Mouse (Mus musculus): ENCODE results near the gene Ifrd2. TPM values are rescaled to one million over a fixed set of nuclear protein-coding genes. Genes with fewer than 3 reads are reported as not detected.

The Ifrd2 gene
- polyA plus RNA-seq, 1 experiment, result 55.4 TPM

GRCm38 (mm10) chr9:107628721-107629410 is 41.4 kb downstream of the Ifrd2 start:
- Histone ChIP-seq H3K27me3 (ENCODE audit: control insufficient read depth, insufficient read depth, low read length) (no peaks in the 10 kb centered on the region), H3K4me3 (ENCODE audit: low read depth, low read length) (peak overlapping the region; percentile 24), H3K4me1 (ENCODE audit: control insufficient read depth, insufficient read depth, insufficient read length, low read length) (peaks cover 59% of the 10 kb centered on the region), H3K36me3 (ENCODE audit: control insufficient read depth, insufficient read depth, low read length) (peaks cover 4% of the 10 kb centered on the region), H3K27ac (ENCODE audit: insufficient read depth, low read depth, low read length) (peak overlapping the region; percentile 54)
- no peak for TF ChIP-seq POLR2A (IDR thresholded peaks at IDR 0.05; ENCODE audit: low read depth, low read length)
- no peak for TF ChIP-seq CTCF (IDR thresholded peaks at IDR 0.05; ENCODE audit: extremely low read depth, insufficient read length, insufficient replicate concordance, low read depth, low read length)
- 66% methylated on average over 14 of the region's 15 CpGs for WGBS

GRCm38 (mm10) chr9:107629411-107629730 is 41.9 kb downstream of the Ifrd2 start:
- Histone ChIP-seq H3K4me3 (ENCODE audit: low read depth, low read length) (peak overlapping the region; percentile 24; the same call in 1 of the 2 replicates), H3K36me3 (ENCODE audit: control insufficient read depth, insufficient read depth, low read length) (peaks cover 4% of the 10 kb centered on the region), H3K27ac (ENCODE audit: insufficient read depth, low read depth, low read length) (peak overlapping the region; percentile 54), H3K27me3 (ENCODE audit: control insufficient read depth, insufficient read depth, low read length) (no peaks in the 10 kb centered on the region), H3K4me1 (ENCODE audit: control insufficient read depth, insufficient read depth, insufficient read length, low read length) (peaks cover 55% of the 10 kb centered on the region)
- TF ChIP-seq CTCF (IDR thresholded peaks at IDR 0.05; ENCODE audit: extremely low read depth, insufficient read length, insufficient replicate concordance, low read depth, low read length) (no peak), POLR2A (IDR thresholded peaks at IDR 0.05; ENCODE audit: low read depth, low read length) (no peak)
- WGBS, result 26% methylated on average over 4 of the region's 4 CpGs

GRCm38 (mm10) chr9:107629901-107630425 is 42.5 kb downstream of the Ifrd2 start:
- TF ChIP-seq CTCF (IDR thresholded peaks at IDR 0.05; ENCODE audit: extremely low read depth, insufficient read length, insufficient replicate concordance, low read depth, low read length) (no peak), POLR2A (IDR thresholded peaks at IDR 0.05; ENCODE audit: low read depth, low read length) (no peak)
- Histone ChIP-seq H3K27me3 (ENCODE audit: control insufficient read depth, insufficient read depth, low read length) (no peaks in the 10 kb centered on the region), H3K36me3 (ENCODE audit: control insufficient read depth, insufficient read depth, low read length) (peaks cover 4% of the 10 kb centered on the region), H3K4me3 (ENCODE audit: low read depth, low read length) (peak overlapping the region; percentile 16), H3K27ac (ENCODE audit: insufficient read depth, low read depth, low read length) (peak overlapping the region; percentile 29; the same call in 1 of the 2 replicates), H3K4me1 (ENCODE audit: control insufficient read depth, insufficient read depth, insufficient read length, low read length) (peaks cover 50% of the 10 kb centered on the region)
- WGBS, result 23% methylated on average over 14 of the region's 14 CpGs

- no peak overlapping the region for H3K27ac ChIP-seq (ENCODE audit: insufficient read depth, low read depth, low read length)
These were observed 43.1 kb downstream of the Ifrd2 start for GRCm38 (mm10) chr9:107630576-107630975.

GRCm38 (mm10) chr9:107631311-107631826 is 43.9 kb downstream of the Ifrd2 start:
- Histone ChIP-seq H3K36me3 (ENCODE audit: control insufficient read depth, insufficient read depth, low read length) (0 out of 2 replicates have a peak, but pooled peaks cover 2% of the 10 kb centered on the region), H3K4me1 (ENCODE audit: control insufficient read depth, insufficient read depth, insufficient read length, low read length) (peaks cover 48% of the 10 kb centered on the region), H3K27ac (ENCODE audit: insufficient read depth, low read depth, low read length) (no peak overlapping the region), H3K27me3 (ENCODE audit: control insufficient read depth, insufficient read depth, low read length) (no peaks in the 10 kb centered on the region), H3K4me3 (ENCODE audit: low read depth, low read length) (no peak overlapping the region)
- WGBS, result 81% methylated on average over 9 of the region's 9 CpGs
- no peak for TF ChIP-seq POLR2A (IDR thresholded peaks at IDR 0.05; ENCODE audit: low read depth, low read length)
- TF ChIP-seq CTCF (IDR thresholded peaks at IDR 0.05; ENCODE audit: extremely low read depth, insufficient read length, insufficient replicate concordance, low read depth, low read length), result no peak

More at GRCm38 (mm10) chr9:107630576-107630975, 43.1 kb downstream of the Ifrd2 start:
- peaks cover 2% of the 10 kb centered on the region; the same call in 1 of the 2 replicates for H3K36me3 ChIP-seq (ENCODE audit: control insufficient read depth, insufficient read depth, low read length)
- no peaks in the 10 kb centered on the region for H3K27me3 ChIP-seq (ENCODE audit: control insufficient read depth, insufficient read depth, low read length)
- TF ChIP-seq POLR2A (IDR thresholded peaks at IDR 0.05; ENCODE audit: low read depth, low read length), result no peak
- TF ChIP-seq CTCF (IDR thresholded peaks at IDR 0.05; ENCODE audit: extremely low read depth, insufficient read length, insufficient replicate concordance, low read depth, low read length), result no peak
- WGBS, result 59% methylated on average over 4 of the region's 4 CpGs
- no peak overlapping the region for H3K4me3 ChIP-seq (ENCODE audit: low read depth, low read length)
- H3K4me1 ChIP-seq (ENCODE audit: control insufficient read depth, insufficient read depth, insufficient read length, low read length), result peaks cover 47% of the 10 kb centered on the region

GRCm38 (mm10) chr9:107631861-107632260 is 44.4 kb downstream of the Ifrd2 start:
- Histone ChIP-seq H3K4me3 (ENCODE audit: low read depth, low read length) (no peak overlapping the region), H3K4me1 (ENCODE audit: control insufficient read depth, insufficient read depth, insufficient read length, low read length) (peaks cover 43% of the 10 kb centered on the region), H3K36me3 (ENCODE audit: control insufficient read depth, insufficient read depth, low read length) (0 out of 2 replicates have a peak, but pooled peaks cover 2% of the 10 kb centered on the region), H3K27ac (ENCODE audit: insufficient read depth, low read depth, low read length) (no peak overlapping the region), H3K27me3 (ENCODE audit: control insufficient read depth, insufficient read depth, low read length) (no peaks in the 10 kb centered on the region)
- TF ChIP-seq POLR2A (IDR thresholded peaks at IDR 0.05; ENCODE audit: low read depth, low read length), result no peak
- no peak for TF ChIP-seq CTCF (IDR thresholded peaks at IDR 0.05; ENCODE audit: extremely low read depth, insufficient read length, insufficient replicate concordance, low read depth, low read length)
- 93% methylated on average over 8 of the region's 8 CpGs for WGBS

- peak overlapping the region; percentile 72 for H3K27ac ChIP-seq (ENCODE audit: insufficient read depth, low read depth, low read length)
- H3K4me3 ChIP-seq (ENCODE audit: low read depth, low read length), result peak overlapping the region; percentile 92
- peaks cover 40% of the 10 kb centered on the region for H3K4me1 ChIP-seq (ENCODE audit: control insufficient read depth, insufficient read depth, insufficient read length, low read length)
- TF ChIP-seq CTCF (IDR thresholded peaks at IDR 0.05; ENCODE audit: extremely low read depth, insufficient read length, insufficient replicate concordance, low read depth, low read length) (no peak), POLR2A (IDR thresholded peaks at IDR 0.05; ENCODE audit: low read depth, low read length) (no peak)
- 9% methylated on average over 6 of the region's 6 CpGs for WGBS
- 0 out of 2 replicates have a peak, but pooled peaks cover 2% of the 10 kb centered on the region for H3K36me3 ChIP-seq (ENCODE audit: control insufficient read depth, insufficient read depth, low read length)
- no peaks in the 10 kb centered on the region for H3K27me3 ChIP-seq (ENCODE audit: control insufficient read depth, insufficient read depth, low read length)
These were observed 45.0 kb downstream of the Ifrd2 start for GRCm38 (mm10) chr9:107632478-107632877.

Data from small intestine, adult 2 months (tissue).